Mouse (Mus musculus): ENCODE measurements at regions not wholly inside any gene's neighbourhood (a gene's known extent, or its start where the extent isn't known, plus 50 kb on each side); places are given as distances from the start of the nearest gene placed in this dataset.

- 0 out of 2 replicates have a peak, but pooled peaks cover 6% of the 10 kb centered on the region for H3K4me1 ChIP-seq (ENCODE audit: control insufficient read depth, insufficient read depth, low read length)
- peak overlapping the region; percentile 2; the same call in 1 of the 2 replicates for H3K27ac ChIP-seq (ENCODE audit: low read length)
- H3K9me3 ChIP-seq (replicated peaks; ENCODE audit: control insufficient read depth, low read length), result 0 out of 2 replicates have a peak, but pooled peaks cover 6% of the 10 kb centered on the region
- H3K4me3 ChIP-seq (replicated peaks; ENCODE audit: low read length), result no peak overlapping the region
- WGBS, result 53% methylated on average over 6 of the region's 6 CpGs
- H3K9ac ChIP-seq (ENCODE audit: low read length), result no peak overlapping the region
- no peaks in the 10 kb centered on the region for H3K27me3 ChIP-seq (ENCODE audit: control insufficient read depth, insufficient read depth, low read length)
- no peak overlapping the region for H3K4me2 ChIP-seq (ENCODE audit: low read depth, low read length)
- no peaks in the 10 kb centered on the region for H3K36me3 ChIP-seq (ENCODE audit: control insufficient read depth, insufficient read depth, low read length)
- peak; percentile 90; the same call in 1 of the 2 replicates for ATAC-seq (ENCODE audit: insufficient read depth, low FRiP score)
Measured at GRCm38 (mm10) chr16:31533196-31533777, 111.2 kb downstream of the Bdh1 start.

GRCm38 (mm10) chr16:31534923-31535523 lies 112.9 kb downstream of the Bdh1 start:
- Histone ChIP-seq H3K9ac (ENCODE audit: low read length) (no peak overlapping the region), H3K27me3 (ENCODE audit: control insufficient read depth, insufficient read depth, low read length) (no peaks in the 10 kb centered on the region), H3K4me2 (ENCODE audit: low read depth, low read length) (no peak overlapping the region), H3K4me1 (ENCODE audit: control insufficient read depth, insufficient read depth, low read length) (0 out of 2 replicates have a peak, but pooled peaks cover 6% of the 10 kb centered on the region), H3K27ac (ENCODE audit: low read length) (no peak overlapping the region), H3K4me3 (replicated peaks; ENCODE audit: low read length) (no peak overlapping the region), H3K9me3 (replicated peaks; ENCODE audit: control insufficient read depth, low read length) (0 out of 2 replicates have a peak, but pooled peaks cover 6% of the 10 kb centered on the region), H3K36me3 (ENCODE audit: control insufficient read depth, insufficient read depth, low read length) (no peaks in the 10 kb centered on the region)
- ATAC-seq (ENCODE audit: insufficient read depth, low FRiP score), result peak; percentile 57
- 41% methylated on average over 4 of the region's 4 CpGs for WGBS

- ATAC-seq (ENCODE audit: insufficient read depth, low FRiP score), result no peak
- no peaks in the 10 kb centered on the region for H3K27me3 ChIP-seq (ENCODE audit: control insufficient read depth, insufficient read depth, low read length)
- 83% methylated on average over 3 of the region's 3 CpGs for WGBS
Measured at GRCm38 (mm10) chr16:31536328-31536727, 114.2 kb downstream of the Bdh1 start.

GRCm38 (mm10) chr16:31538606-31539005 lies 116.5 kb downstream of the Bdh1 start:
- WGBS, result 81% methylated on average over 3 of the region's 3 CpGs

More at GRCm38 (mm10) chr16:31536328-31536727, 114.2 kb downstream of the Bdh1 start:
- H3K36me3 ChIP-seq (ENCODE audit: control insufficient read depth, insufficient read depth, low read length), result no peaks in the 10 kb centered on the region
- no peak overlapping the region for H3K9ac ChIP-seq (ENCODE audit: low read length)
- 0 out of 2 replicates have a peak, but pooled peaks cover 6% of the 10 kb centered on the region for H3K9me3 ChIP-seq (replicated peaks; ENCODE audit: control insufficient read depth, low read length)
- no peak overlapping the region for H3K27ac ChIP-seq (ENCODE audit: low read length)
- H3K4me1 ChIP-seq (ENCODE audit: control insufficient read depth, insufficient read depth, low read length), result 0 out of 2 replicates have a peak, but pooled peaks cover 6% of the 10 kb centered on the region
- no peak overlapping the region for H3K4me2 ChIP-seq (ENCODE audit: low read depth, low read length)
- no peak overlapping the region for H3K4me3 ChIP-seq (replicated peaks; ENCODE audit: low read length)

GRCm38 (mm10) chr16:31543499-31544170 lies 119.6 kb upstream of the Dlg1 start:
- ATAC-seq (ENCODE audit: insufficient read depth, low FRiP score), result no peak
- H3K36me3 ChIP-seq (ENCODE audit: control insufficient read depth, insufficient read depth, low read length), result no peaks in the 10 kb centered on the region
- H3K27ac ChIP-seq (ENCODE audit: low read length), result no peak overlapping the region
- H3K9ac ChIP-seq (ENCODE audit: low read length), result no peak overlapping the region
- H3K4me1 ChIP-seq (ENCODE audit: control insufficient read depth, insufficient read depth, low read length), result peaks cover 7% of the 10 kb centered on the region; the same call in 1 of the 2 replicates
- H3K27me3 ChIP-seq (ENCODE audit: control insufficient read depth, insufficient read depth, low read length), result no peaks in the 10 kb centered on the region; the same call in 1 of the 2 replicates
- 53% methylated on average over 10 of the region's 10 CpGs for WGBS
- no peak overlapping the region for H3K4me2 ChIP-seq (ENCODE audit: low read depth, low read length)
- H3K9me3 ChIP-seq (replicated peaks; ENCODE audit: control insufficient read depth, low read length), result no peaks in the 10 kb centered on the region
- no peak overlapping the region for H3K4me3 ChIP-seq (replicated peaks; ENCODE audit: low read length)

More at GRCm38 (mm10) chr16:31538606-31539005, 116.5 kb downstream of the Bdh1 start:
- no peak overlapping the region for H3K27ac ChIP-seq (ENCODE audit: low read length)
- H3K36me3 ChIP-seq (ENCODE audit: control insufficient read depth, insufficient read depth, low read length), result no peaks in the 10 kb centered on the region
- no peak overlapping the region for H3K4me3 ChIP-seq (replicated peaks; ENCODE audit: low read length)
- no peak overlapping the region for H3K4me2 ChIP-seq (ENCODE audit: low read depth, low read length)
- H3K9me3 ChIP-seq (replicated peaks; ENCODE audit: control insufficient read depth, low read length), result 0 out of 2 replicates have a peak, but pooled peaks cover 6% of the 10 kb centered on the region
- no peak for ATAC-seq (ENCODE audit: insufficient read depth, low FRiP score)
- no peak overlapping the region for H3K9ac ChIP-seq (ENCODE audit: low read length)
- no peaks in the 10 kb centered on the region for H3K27me3 ChIP-seq (ENCODE audit: control insufficient read depth, insufficient read depth, low read length)
- 0 out of 2 replicates have a peak, but pooled peaks cover 6% of the 10 kb centered on the region for H3K4me1 ChIP-seq (ENCODE audit: control insufficient read depth, insufficient read depth, low read length)

GRCm38 (mm10) chr16:31546062-31546827 lies 117.0 kb upstream of the Dlg1 start:
- Histone ChIP-seq H3K27me3 (ENCODE audit: control insufficient read depth, insufficient read depth, low read length) (no peaks in the 10 kb centered on the region; the same call in 1 of the 2 replicates), H3K9me3 (replicated peaks; ENCODE audit: control insufficient read depth, low read length) (no peaks in the 10 kb centered on the region), H3K4me3 (replicated peaks; ENCODE audit: low read length) (peak overlapping the region; percentile 14), H3K4me2 (ENCODE audit: low read depth, low read length) (peak overlapping the region; percentile 42), H3K9ac (ENCODE audit: low read length) (peak overlapping the region; percentile 43; the same call in 1 of the 2 replicates), H3K36me3 (ENCODE audit: control insufficient read depth, insufficient read depth, low read length) (no peaks in the 10 kb centered on the region), H3K27ac (ENCODE audit: low read length) (no peak overlapping the region), H3K4me1 (ENCODE audit: control insufficient read depth, insufficient read depth, low read length) (peaks cover 7% of the 10 kb centered on the region; the same call in 1 of the 2 replicates)
- 5% methylated on average over 18 of the region's 18 CpGs for WGBS
- no peak for ATAC-seq (ENCODE audit: insufficient read depth, low FRiP score)

- no peak overlapping the region for H3K27ac ChIP-seq (ENCODE audit: low read length)
- H3K4me3 ChIP-seq (replicated peaks; ENCODE audit: low read length), result no peak overlapping the region
- WGBS, result 28% methylated on average over 2 of the region's 2 CpGs
- no peak overlapping the region for H3K9ac ChIP-seq (ENCODE audit: low read length)
- no peak overlapping the region for H3K4me2 ChIP-seq (ENCODE audit: low read depth, low read length)
- no peaks in the 10 kb centered on the region for H3K36me3 ChIP-seq (ENCODE audit: control insufficient read depth, insufficient read depth, low read length)
- no peaks in the 10 kb centered on the region; the same call in 1 of the 2 replicates for H3K27me3 ChIP-seq (ENCODE audit: control insufficient read depth, insufficient read depth, low read length)
- peaks cover 12% of the 10 kb centered on the region for H3K4me1 ChIP-seq (ENCODE audit: control insufficient read depth, insufficient read depth, low read length)
- no peaks in the 10 kb centered on the region for H3K9me3 ChIP-seq (replicated peaks; ENCODE audit: control insufficient read depth, low read length)
- ATAC-seq (ENCODE audit: insufficient read depth, low FRiP score), result no peak
Measured at GRCm38 (mm10) chr16:31546828-31547224, 116.4 kb upstream of the Dlg1 start.

GRCm38 (mm10) chr16:31547391-31547790 lies 115.9 kb upstream of the Dlg1 start:
- no peak overlapping the region for H3K4me3 ChIP-seq (replicated peaks; ENCODE audit: low read length)
- no peak for ATAC-seq (ENCODE audit: insufficient read depth, low FRiP score)
- 60% methylated on average over 10 of the region's 10 CpGs for WGBS
- H3K36me3 ChIP-seq (ENCODE audit: control insufficient read depth, insufficient read depth, low read length), result no peaks in the 10 kb centered on the region
- H3K9ac ChIP-seq (ENCODE audit: low read length), result no peak overlapping the region
- H3K27me3 ChIP-seq (ENCODE audit: control insufficient read depth, insufficient read depth, low read length), result no peaks in the 10 kb centered on the region; the same call in 1 of the 2 replicates
- peaks cover 16% of the 10 kb centered on the region for H3K4me1 ChIP-seq (ENCODE audit: control insufficient read depth, insufficient read depth, low read length)
- H3K4me2 ChIP-seq (ENCODE audit: low read depth, low read length), result no peak overlapping the region
- H3K9me3 ChIP-seq (replicated peaks; ENCODE audit: control insufficient read depth, low read length), result no peaks in the 10 kb centered on the region
- H3K27ac ChIP-seq (ENCODE audit: low read length), result no peak overlapping the region

Data from stomach, embryonic 16.5 days (tissue).